Mouse (Mus musculus) A20 (cell line): ENCODE data around the gene Rerg.

Source experiments
- DNase-seq: peaks from one replicate; pipeline ENCODE4 v3.0.0-alpha.2; 2011; ENCODE audit warnings: low read depth, low spot score

The Rerg gene

GRCm38 (mm10) chr6:137017216-137017973 is 152.9 kb downstream of the Rerg start:
- DNase-seq: no peak

DNA sequence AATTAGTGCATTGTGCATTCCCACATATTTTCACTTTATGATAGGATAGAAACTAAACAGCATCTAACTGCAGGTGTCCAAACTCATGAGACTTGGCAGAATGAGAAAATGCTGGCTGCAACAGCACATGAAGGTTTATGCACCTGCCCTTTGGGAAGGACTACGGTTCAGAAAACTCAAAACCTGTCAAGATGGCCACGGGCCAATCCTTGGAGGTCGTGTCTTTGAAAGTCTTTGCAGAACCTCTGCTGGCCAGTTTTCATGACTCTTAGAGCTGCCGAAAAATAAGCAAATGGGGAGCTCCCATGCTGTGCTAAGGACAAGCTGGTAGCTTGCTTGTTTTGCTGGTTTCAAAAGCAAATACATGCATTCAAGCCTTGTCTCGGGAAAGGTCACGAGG is 156.0 kb downstream of the Rerg start:
- DNase-seq: no peak

GRCm38 (mm10) chr6:137011187-137011586 is 159.1 kb downstream of the Rerg start:
- no peak for DNase-seq
